In genomic region chr10:75779206-75780174, GRCm38 (mm10) we compare ENCODE assay signal across 10 mouse cellular contexts. TPM values are rescaled to one million over a fixed set of nuclear protein-coding genes. Genes with fewer than 3 reads are reported as not detected.
DNase-seq lines count a peak whose midpoint lies in the region; ATAC-seq lines count a peak whose summit lies in the region.
"Had no signal": no experiment of that assay in that cellular context is flagged by ENCODE, and none has a peak within 500 bp of the region (broad histone marks: within the 10 kb centered on the region; RNA-seq: fewer than 3 reads in every experiment).

No protein-coding gene starts in this region.

- H3K9ac ChIP-seq in heart, embryonic 15.5 days = no peak overlapping the region
- no peak overlapping the region for H3K9ac ChIP-seq in embryonic facial prominence, embryonic 11.5 days (replicated peaks; ENCODE audit: low read length)
- H3K9ac ChIP-seq in kidney, embryonic 16.5 days (replicated peaks; ENCODE audit: low read length) = peak overlapping the region; percentile 40
- no peak overlapping the region for H3K9ac ChIP-seq in lung, embryonic 15.5 days
- H3K9ac ChIP-seq in midbrain, embryonic 13.5 days (replicated peaks) = no peak overlapping the region
- H3K9ac ChIP-seq: forebrain, postnatal 0 days had no signal

- 36% methylated on average over 15 of the region's 15 CpGs for WGBS in heart, embryonic 15.5 days
- WGBS in embryonic facial prominence, embryonic 11.5 days = 36% methylated on average over 15 of the region's 15 CpGs
- 31% methylated on average over 15 of the region's 15 CpGs for WGBS in kidney, embryonic 16.5 days
- WGBS in lung, embryonic 15.5 days = 30% methylated on average over 15 of the region's 15 CpGs
- 42% methylated on average over 15 of the region's 15 CpGs for WGBS in midbrain, embryonic 13.5 days

- peaks cover 12% of the 10 kb centered on the region for H3K27me3 ChIP-seq in heart, embryonic 15.5 days
- H3K27me3 ChIP-seq in embryonic facial prominence, embryonic 11.5 days (ENCODE audit: control insufficient read depth, insufficient read depth, low read length) = peaks cover 5% of the 10 kb centered on the region; the same call in 1 of the 2 replicates
- peaks cover 7% of the 10 kb centered on the region; the same call in 1 of the 2 replicates for H3K27me3 ChIP-seq in kidney, embryonic 16.5 days (ENCODE audit: insufficient read depth, low read length)
- peaks cover 21% of the 10 kb centered on the region; the same call in 1 of the 2 replicates for H3K27me3 ChIP-seq in lung, embryonic 15.5 days
- peaks cover 64% of the 10 kb centered on the region for H3K27me3 ChIP-seq in midbrain, embryonic 13.5 days

- H3K4me1 ChIP-seq in heart, embryonic 15.5 days (replicated peaks) = peaks cover 11% of the 10 kb centered on the region; the same call in 1 of the 2 replicates
- H3K4me1 ChIP-seq in embryonic facial prominence, embryonic 11.5 days (ENCODE audit: control insufficient read depth, insufficient read depth, low read length) = no peaks in the 10 kb centered on the region
- peaks cover 12% of the 10 kb centered on the region for H3K4me1 ChIP-seq in kidney, embryonic 16.5 days (ENCODE audit: insufficient read depth, low read length)
- H3K4me1 ChIP-seq in lung, embryonic 15.5 days = peaks cover 14% of the 10 kb centered on the region
- peaks cover 11% of the 10 kb centered on the region for H3K4me1 ChIP-seq in midbrain, embryonic 13.5 days (replicated peaks)

- no peak for ATAC-seq in heart, embryonic 15.5 days (replicated peaks; ENCODE audit: insufficient number of reproducible peaks, insufficient read depth, low FRiP score, low read depth)
- no peak for ATAC-seq in embryonic facial prominence, embryonic 11.5 days (replicated peaks; ENCODE audit: insufficient number of reproducible peaks, low FRiP score, low TSS enrichment, low read depth)
- peak; percentile 25; the same call in 1 of the 2 replicates for ATAC-seq in kidney, embryonic 16.5 days (ENCODE audit: low FRiP score, low TSS enrichment)
- peak; percentile 17; the same call in 1 of the 2 replicates for ATAC-seq in lung, embryonic 15.5 days (ENCODE audit: borderline replicate concordance, extremely low read depth, low FRiP score, low TSS enrichment)
- no peak for ATAC-seq in granulocyte monocyte progenitor cell, adult 5-6 weeks (replicated peaks; ENCODE audit: poor library complexity, severe bottlenecking)
- no peak for ATAC-seq in midbrain, embryonic 13.5 days
- ATAC-seq: forebrain, postnatal 0 days had no signal

- H3K4me2 ChIP-seq in heart, embryonic 15.5 days = peak overlapping the region; percentile 79; the same call in 1 of the 2 replicates
- H3K4me2 ChIP-seq in embryonic facial prominence, embryonic 11.5 days (ENCODE audit: low read depth, low read length) = peak overlapping the region; percentile 22; the same call in 1 of the 2 replicates
- H3K4me2 ChIP-seq in kidney, embryonic 16.5 days (replicated peaks; ENCODE audit: low read depth, low read length) = peak overlapping the region; percentile 78
- H3K4me2 ChIP-seq in lung, embryonic 15.5 days = peak overlapping the region; percentile 81
- H3K4me2 ChIP-seq in midbrain, embryonic 13.5 days (replicated peaks) = no peak overlapping the region

- H3K9me3 ChIP-seq in heart, embryonic 15.5 days (replicated peaks) = no peaks in the 10 kb centered on the region
- no peaks in the 10 kb centered on the region for H3K9me3 ChIP-seq in embryonic facial prominence, embryonic 11.5 days (replicated peaks; ENCODE audit: control insufficient read depth, low read length)
- H3K9me3 ChIP-seq in kidney, embryonic 16.5 days (ENCODE audit: low read length) = peaks cover 3% of the 10 kb centered on the region; the same call in 1 of the 2 replicates
- no peaks in the 10 kb centered on the region for H3K9me3 ChIP-seq in lung, embryonic 15.5 days
- no peaks in the 10 kb centered on the region for H3K9me3 ChIP-seq in midbrain, embryonic 13.5 days

- H3K36me3 ChIP-seq in heart, embryonic 15.5 days = no peaks in the 10 kb centered on the region
- no peaks in the 10 kb centered on the region for H3K36me3 ChIP-seq in embryonic facial prominence, embryonic 11.5 days (replicated peaks; ENCODE audit: control insufficient read depth, insufficient read depth, low read depth, low read length)
- no peaks in the 10 kb centered on the region for H3K36me3 ChIP-seq in kidney, embryonic 16.5 days (ENCODE audit: insufficient read depth, low read length)
- no peaks in the 10 kb centered on the region for H3K36me3 ChIP-seq in lung, embryonic 15.5 days
- H3K36me3 ChIP-seq in midbrain, embryonic 13.5 days = no peaks in the 10 kb centered on the region

- H3K27ac ChIP-seq in heart, embryonic 15.5 days = no peak overlapping the region
- no peak overlapping the region for H3K27ac ChIP-seq in embryonic facial prominence, embryonic 11.5 days (replicated peaks; ENCODE audit: low read depth, low read length)
- peak overlapping the region; percentile 90 for H3K27ac ChIP-seq in kidney, embryonic 16.5 days (ENCODE audit: low read length)
- no peak overlapping the region for H3K27ac ChIP-seq in lung, embryonic 15.5 days
- no peak overlapping the region for H3K27ac ChIP-seq in midbrain, embryonic 13.5 days

- H3K4me3 ChIP-seq in heart, embryonic 15.5 days = peak overlapping the region; percentile 48; the same call in 1 of the 2 replicates
- no peak overlapping the region for H3K4me3 ChIP-seq in embryonic facial prominence, embryonic 11.5 days (ENCODE audit: low read depth, low read length)
- H3K4me3 ChIP-seq in kidney, embryonic 16.5 days (ENCODE audit: low read length) = peak overlapping the region; percentile 53
- peak overlapping the region; percentile 51 for H3K4me3 ChIP-seq in lung, embryonic 15.5 days
- no peak overlapping the region for H3K4me3 ChIP-seq in midbrain, embryonic 13.5 days (replicated peaks)

- DNase-seq in heart, adult 8-10 months (ENCODE audit: low spot score) = no peak
- peak; percentile 38 for DNase-seq in embryonic facial prominence, embryonic 11.5 days (ENCODE audit: low spot score)
- DNase-seq in right cerebral cortex, postnatal 14 days = no peak
- DNase-seq: forebrain, postnatal 0 days had no signal

RNA-seq across cellular contexts. Expression of gene Gm20441, which starts 1.3 kb away (rescaled TPM):
- not detected in 2 replicates for polyA plus RNA-seq in heart, embryonic 15.5 days (2015; fragmentation: Nextera tagmentation; extraction: Ambion mirVana)
- total RNA-seq in heart, adult 8-10 months (2022) = not detected
- not detected in 2 replicates for polyA plus RNA-seq in embryonic facial prominence, embryonic 11.5 days (2014; fragmentation: Nextera tagmentation; extraction: Ambion mirVana)
- polyA plus RNA-seq in kidney, embryonic 16.5 days (2015; fragmentation: Nextera tagmentation; extraction: Ambion mirVana) = 0.59 TPM in 1 of 2 replicates, not detected in the other
- polyA plus RNA-seq in lung, embryonic 15.5 days (2015; fragmentation: Nextera tagmentation; extraction: Ambion mirVana) = not detected in 2 replicates
- not detected in 2 replicates for total RNA-seq in granulocyte monocyte progenitor cell, adult 5-6 weeks (2014; fragmentation: Nextera tagmentation)
- total RNA-seq in granulocyte monocyte progenitor cell, adult 5-6 weeks (2017) = not detected in 2 replicates
- not detected in 2 replicates for polyA plus RNA-seq in midbrain, embryonic 13.5 days (2015; fragmentation: Nextera tagmentation; extraction: Ambion mirVana)
- total RNA-seq: forebrain, postnatal 0 days; layer of hippocampus, postnatal 25 days had no signal
- polyA plus RNA-seq: forebrain, postnatal 0 days had no signal

RNA-seq across cellular contexts. Expression of gene Gstt3, which starts 1.7 kb away (rescaled TPM):
- polyA plus RNA-seq in heart, embryonic 15.5 days (2015; fragmentation: Nextera tagmentation; extraction: Ambion mirVana) = 4.4 and 8.3 TPM in 2 replicates
- 1 to 10 TPM; 3.0 to 5.6 (median 5.0) TPM for total RNA-seq in heart, adult 8-10 months (2022)
- polyA plus RNA-seq in embryonic facial prominence, embryonic 11.5 days (2014; fragmentation: Nextera tagmentation; extraction: Ambion mirVana) = 5.9 and 7.8 TPM in 2 replicates
- 54.8 and 56.5 TPM in 2 replicates for polyA plus RNA-seq in kidney, embryonic 16.5 days (2015; fragmentation: Nextera tagmentation; extraction: Ambion mirVana)
- polyA plus RNA-seq in lung, embryonic 15.5 days (2015; fragmentation: Nextera tagmentation; extraction: Ambion mirVana) = 27.7 and 27.8 TPM in 2 replicates
- 4.5 and 12.9 TPM in 2 replicates for total RNA-seq in granulocyte monocyte progenitor cell, adult 5-6 weeks (2014; fragmentation: Nextera tagmentation)
- total RNA-seq in granulocyte monocyte progenitor cell, adult 5-6 weeks (2017) = 4.4 and 4.7 TPM in 2 replicates
- polyA plus RNA-seq in midbrain, embryonic 13.5 days (2015; fragmentation: Nextera tagmentation; extraction: Ambion mirVana) = 0.30 and 0.61 TPM in 2 replicates

RNA-seq across cellular contexts. Expression of gene Ddt, which starts 6.3 kb away (rescaled TPM):
- 40.0 and 40.9 TPM in 2 replicates for polyA plus RNA-seq in heart, embryonic 15.5 days (2015; fragmentation: Nextera tagmentation; extraction: Ambion mirVana)
- total RNA-seq in heart, adult 8-10 months (2022) = 100 to 1,000 TPM in 1 of 4 experiments, 10 to 100 TPM in 3; 83.6 to 103 (median 88.3) TPM
- polyA plus RNA-seq in embryonic facial prominence, embryonic 11.5 days (2014; fragmentation: Nextera tagmentation; extraction: Ambion mirVana) = 92.0 and 103 TPM in 2 replicates
- 80.2 and 86.9 TPM in 2 replicates for polyA plus RNA-seq in kidney, embryonic 16.5 days (2015; fragmentation: Nextera tagmentation; extraction: Ambion mirVana)
- 62.2 and 79.4 TPM in 2 replicates for polyA plus RNA-seq in lung, embryonic 15.5 days (2015; fragmentation: Nextera tagmentation; extraction: Ambion mirVana)
- total RNA-seq in granulocyte monocyte progenitor cell, adult 5-6 weeks (2014; fragmentation: Nextera tagmentation) = 65.6 and 85.2 TPM in 2 replicates
- total RNA-seq in granulocyte monocyte progenitor cell, adult 5-6 weeks (2017) = 45.0 and 61.0 TPM in 2 replicates
- polyA plus RNA-seq in midbrain, embryonic 13.5 days (2015; fragmentation: Nextera tagmentation; extraction: Ambion mirVana) = 83.7 and 87.8 TPM in 2 replicates

RNA-seq across cellular contexts. Expression of gene Cabin1, which starts 15.3 kb away (rescaled TPM):
- polyA plus RNA-seq in heart, embryonic 15.5 days (2015; fragmentation: Nextera tagmentation; extraction: Ambion mirVana) = 25.2 and 26.7 TPM in 2 replicates
- 10 to 100 TPM; 15.5 to 22.0 (median 20.8) TPM for total RNA-seq in heart, adult 8-10 months (2022)
- polyA plus RNA-seq in embryonic facial prominence, embryonic 11.5 days (2014; fragmentation: Nextera tagmentation; extraction: Ambion mirVana) = 21.7 and 22.3 TPM in 2 replicates
- 34.0 and 34.9 TPM in 2 replicates for polyA plus RNA-seq in kidney, embryonic 16.5 days (2015; fragmentation: Nextera tagmentation; extraction: Ambion mirVana)
- polyA plus RNA-seq in lung, embryonic 15.5 days (2015; fragmentation: Nextera tagmentation; extraction: Ambion mirVana) = 30.7 and 38.7 TPM in 2 replicates
- total RNA-seq in granulocyte monocyte progenitor cell, adult 5-6 weeks (2014; fragmentation: Nextera tagmentation) = 48.8 and 68.8 TPM in 2 replicates
- total RNA-seq in granulocyte monocyte progenitor cell, adult 5-6 weeks (2017) = 23.0 and 24.9 TPM in 2 replicates
- 36.0 and 39.7 TPM in 2 replicates for polyA plus RNA-seq in midbrain, embryonic 13.5 days (2015; fragmentation: Nextera tagmentation; extraction: Ambion mirVana)

RNA-seq across cellular contexts. Expression of gene Gstt1, which starts 18.9 kb away (rescaled TPM):
- 7.4 and 14.1 TPM in 2 replicates for polyA plus RNA-seq in heart, embryonic 15.5 days (2015; fragmentation: Nextera tagmentation; extraction: Ambion mirVana)
- total RNA-seq in heart, adult 8-10 months (2022) = 10 to 100 TPM; 15.7 to 26.4 (median 22.1) TPM
- polyA plus RNA-seq in embryonic facial prominence, embryonic 11.5 days (2014; fragmentation: Nextera tagmentation; extraction: Ambion mirVana) = 6.9 and 7.6 TPM in 2 replicates
- 16.5 and 19.7 TPM in 2 replicates for polyA plus RNA-seq in kidney, embryonic 16.5 days (2015; fragmentation: Nextera tagmentation; extraction: Ambion mirVana)
- polyA plus RNA-seq in lung, embryonic 15.5 days (2015; fragmentation: Nextera tagmentation; extraction: Ambion mirVana) = 31.7 and 31.9 TPM in 2 replicates
- total RNA-seq in granulocyte monocyte progenitor cell, adult 5-6 weeks (2014; fragmentation: Nextera tagmentation) = not detected in 2 replicates
- not detected in 2 replicates for total RNA-seq in granulocyte monocyte progenitor cell, adult 5-6 weeks (2017)
- 4.8 and 5.5 TPM in 2 replicates for polyA plus RNA-seq in midbrain, embryonic 13.5 days (2015; fragmentation: Nextera tagmentation; extraction: Ambion mirVana)

Comparison
In these comparisons a context has a peak if more than half of its experiments do, and no peak if none do; other contexts are left out.
1. ATAC-seq: peak in kidney, embryonic 16.5 days (single experiment) and lung, embryonic 15.5 days (single experiment); none in heart, embryonic 15.5 days (single experiment), embryonic facial prominence, embryonic 11.5 days (single experiment), granulocyte monocyte progenitor cell, adult 5-6 weeks (single experiment) and midbrain, embryonic 13.5 days (single experiment).
2. H3K4me3 ChIP-seq: peak in heart, embryonic 15.5 days (single experiment), kidney, embryonic 16.5 days (single experiment) and lung, embryonic 15.5 days (single experiment); none in embryonic facial prominence, embryonic 11.5 days (single experiment) and midbrain, embryonic 13.5 days (single experiment).